Mouse (Mus musculus) thymus, adult 18-20 months (tissue): ENCODE data around the gene Tmem231.
"Not testable (repeated sequence)": the region's sequence is repeated elsewhere in the genome, so short reads cannot be mapped to it uniquely, and the experiment has no call there.

Experiments
- DNase-seq, 2 experiments: peaks; one replicate each; pipeline ENCODE4 v3.0.0; 2022; ENCODE audit warnings: mixed read lengths in 2 of 2

Gene Tmem231

DNA sequence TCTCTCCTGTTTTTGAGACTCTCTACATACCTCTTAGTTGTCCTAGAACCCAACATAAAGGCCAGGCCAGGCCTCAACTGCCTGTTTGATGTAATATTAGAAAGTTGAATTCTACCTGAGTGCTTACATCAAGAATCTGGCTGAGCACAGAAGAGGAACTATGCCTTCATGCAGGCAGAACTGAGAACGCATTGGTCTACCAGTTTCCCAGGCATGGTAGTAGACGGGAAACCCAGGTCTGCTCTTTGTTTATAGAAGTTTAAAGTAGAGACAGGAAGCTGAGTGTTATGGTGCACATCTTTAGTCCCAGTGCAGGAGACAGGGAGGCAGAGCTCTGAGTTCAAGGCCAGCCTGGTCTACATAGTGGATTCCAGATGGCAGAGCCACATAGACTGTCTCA is 13.5 kb upstream of the Tmem231 start:
- DNase-seq, result no peak

DNA sequence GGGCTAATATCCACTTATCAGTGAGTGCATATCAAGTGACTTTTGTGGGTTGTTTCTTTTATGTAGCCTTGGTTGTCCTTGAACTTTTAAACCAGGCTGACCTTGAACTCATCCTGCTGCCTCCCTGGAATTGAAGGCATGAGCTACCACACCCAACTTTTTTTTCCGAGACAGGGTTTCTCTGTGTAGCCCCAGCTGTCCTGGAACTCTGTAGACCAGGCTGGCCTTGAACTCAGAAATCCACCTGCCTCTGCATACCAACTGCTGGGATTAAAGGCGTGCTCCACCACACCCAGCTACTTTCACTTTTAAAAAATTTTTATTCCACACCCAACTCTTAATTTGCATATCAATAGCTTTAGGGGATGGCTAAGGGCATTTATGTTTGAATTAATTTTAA is 9.9 kb upstream of the Tmem231 start:
- no peak for DNase-seq

DNA sequence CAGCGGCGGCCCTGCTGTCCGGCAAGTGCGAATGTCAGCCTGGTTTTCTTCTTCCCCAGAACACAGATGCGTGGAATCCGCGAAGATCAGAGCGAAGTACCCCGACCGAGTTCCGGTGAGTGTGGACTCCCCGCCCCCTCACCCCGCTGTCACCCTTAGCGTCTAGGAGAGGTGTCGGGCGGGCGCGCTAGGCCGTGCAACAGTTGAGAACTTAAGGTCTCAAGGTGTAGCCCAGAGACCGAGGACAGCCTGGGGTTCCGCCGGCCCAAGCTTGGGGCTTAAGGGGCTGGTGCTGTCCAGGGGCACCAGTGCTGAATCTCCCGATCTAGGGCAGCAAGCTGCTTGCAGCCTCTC is 7.4 kb upstream of the Tmem231 start:
- peak; percentile 39 to 52 for DNase-seq

DNA sequence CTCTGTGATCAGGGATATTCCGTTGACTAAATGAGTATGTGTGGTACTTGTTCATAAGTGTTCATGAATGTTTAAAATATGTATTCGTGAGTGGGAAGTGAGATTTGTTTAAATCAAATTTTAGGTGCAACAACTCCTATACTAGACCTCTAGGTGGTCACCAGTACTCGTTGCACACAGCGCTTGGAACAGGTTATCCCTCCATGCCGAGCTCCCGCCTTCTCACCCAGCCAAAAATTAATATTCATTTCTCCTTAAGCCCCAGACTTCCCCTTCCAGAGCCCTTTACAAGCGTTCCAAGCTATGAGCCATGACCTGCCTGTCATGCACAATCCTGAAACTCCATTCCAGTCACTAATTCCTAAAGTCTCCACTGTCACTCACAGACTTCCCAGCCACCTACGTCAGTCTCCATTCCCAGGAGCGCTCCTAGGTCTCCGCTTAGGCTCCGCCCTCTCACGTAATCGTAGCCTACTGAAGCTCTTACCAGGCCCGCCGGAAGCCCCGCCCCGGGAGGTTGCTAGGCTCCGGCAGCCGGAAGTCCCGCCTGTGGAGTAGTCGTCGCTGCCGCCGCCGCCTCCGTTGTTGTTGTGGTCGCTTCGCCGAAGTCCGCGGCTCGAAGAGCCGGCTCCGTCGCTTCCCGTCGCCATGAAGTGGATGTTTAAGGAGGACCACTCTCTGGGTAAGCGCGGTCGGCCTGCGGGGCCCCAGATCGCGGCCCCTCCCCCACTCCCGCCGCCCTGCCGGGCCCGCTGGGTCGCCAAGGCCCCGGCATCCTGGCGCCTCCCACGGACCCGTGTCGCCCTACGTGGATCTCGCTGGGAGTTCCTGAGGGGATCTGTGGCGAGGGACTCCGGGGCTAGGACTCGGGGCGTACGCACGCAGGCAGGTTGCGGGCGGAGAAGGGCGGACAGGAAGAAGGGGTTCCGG is 6.8 kb upstream of the Tmem231 start, which contains the start of gene Gabarapl2:
Gene Gabarapl2 (plus strand): TSS at position 533 of the 930 bp plus-strand sequence.
- peak; percentile 90 for DNase-seq

DNA sequence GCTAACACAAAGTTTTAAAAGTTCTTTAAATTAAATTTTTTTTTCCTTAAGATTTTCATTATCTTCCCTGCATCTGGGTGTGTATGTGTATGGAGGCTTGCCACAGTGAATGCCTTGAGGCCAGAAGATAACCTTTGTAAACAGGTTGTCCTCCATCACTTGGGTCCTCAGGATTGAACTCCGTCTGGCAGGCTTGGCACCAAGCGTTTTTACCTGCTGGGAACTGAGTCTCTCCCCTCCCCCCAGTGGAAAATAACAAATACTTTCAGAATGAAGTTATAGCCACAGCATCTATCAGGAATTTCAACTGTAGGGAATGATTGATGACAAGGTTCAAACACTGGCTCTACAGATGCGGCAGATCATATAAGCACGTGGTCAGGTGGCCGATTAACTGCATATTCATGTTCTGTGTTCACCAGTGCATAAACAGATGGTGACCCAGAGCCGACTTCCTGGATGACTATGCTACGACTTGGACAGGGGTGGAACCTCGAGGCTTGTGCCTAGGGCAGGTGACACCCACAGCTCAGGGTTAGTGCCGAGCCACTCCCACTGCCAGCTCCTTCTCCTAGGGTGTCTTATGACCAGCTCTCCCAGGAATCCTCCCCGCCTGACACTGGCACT is 5.9 kb upstream of the Tmem231 start:
- peak; percentile 13 to 30 for DNase-seq

DNA sequence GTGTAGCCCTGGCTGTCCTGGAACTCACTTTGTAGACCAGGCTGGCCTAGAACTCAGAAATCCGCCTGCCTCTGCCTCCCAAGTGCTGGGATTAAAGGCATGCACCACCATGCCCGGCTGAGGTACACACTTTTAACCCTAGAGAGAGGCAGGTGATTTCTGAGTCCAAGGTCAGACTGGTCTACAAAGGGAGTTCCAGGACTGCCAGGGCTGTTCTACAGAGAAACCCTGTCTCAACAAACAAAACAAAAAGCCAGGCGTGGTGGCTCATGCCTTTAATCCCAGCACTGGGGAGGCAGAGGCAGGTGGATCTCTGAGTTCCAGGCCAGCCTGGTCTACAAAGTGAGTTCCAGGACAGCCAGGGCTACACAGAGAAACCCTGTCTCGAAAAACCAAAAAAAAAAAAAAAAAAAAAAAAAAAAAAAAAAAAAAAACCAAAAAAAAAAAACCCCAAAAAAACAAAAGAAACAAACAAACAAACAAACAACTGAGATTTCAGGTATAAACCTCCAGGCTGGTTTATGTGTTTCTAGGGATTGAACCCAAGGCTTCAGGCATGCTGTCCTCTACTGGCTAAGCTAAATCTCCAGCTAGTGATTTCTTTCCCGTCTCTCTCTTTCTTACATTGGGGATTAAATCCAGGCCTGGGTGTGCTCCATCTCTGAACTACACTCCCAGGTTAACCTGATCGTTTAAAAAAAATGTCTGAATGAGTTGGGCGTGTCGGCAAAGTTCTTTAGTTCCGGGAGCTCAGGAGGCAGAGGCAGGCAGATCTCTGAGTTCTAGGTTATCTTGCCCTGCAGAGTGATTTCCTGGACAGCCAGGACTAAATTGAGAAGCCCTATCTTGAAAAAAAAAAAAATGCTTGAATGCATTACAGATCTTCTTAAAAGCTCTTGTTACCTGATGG is 4.7 kb upstream of the Tmem231 start:
- not testable (repeated sequence) for DNase-seq

DNA sequence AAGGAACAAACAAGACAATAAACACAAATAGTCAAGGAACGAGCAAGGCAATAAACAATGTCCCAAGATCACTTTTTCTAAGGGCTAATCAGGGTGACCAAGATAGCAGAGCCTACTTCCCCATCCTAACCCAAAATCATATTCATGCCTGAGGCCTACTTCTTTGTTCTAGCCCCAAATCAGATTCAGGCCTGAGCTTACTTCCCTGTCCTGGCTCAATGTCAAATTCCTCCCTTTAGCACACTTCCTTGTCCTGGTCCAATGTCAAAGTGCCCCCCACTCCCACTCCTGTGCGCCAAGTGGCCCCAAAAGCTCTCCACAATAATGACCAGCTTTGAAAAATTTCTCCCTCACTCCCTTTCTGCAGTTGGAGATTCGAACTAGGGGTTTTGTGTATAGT is 3.5 kb upstream of the Tmem231 start:
- DNase-seq, result no peak

DNA sequence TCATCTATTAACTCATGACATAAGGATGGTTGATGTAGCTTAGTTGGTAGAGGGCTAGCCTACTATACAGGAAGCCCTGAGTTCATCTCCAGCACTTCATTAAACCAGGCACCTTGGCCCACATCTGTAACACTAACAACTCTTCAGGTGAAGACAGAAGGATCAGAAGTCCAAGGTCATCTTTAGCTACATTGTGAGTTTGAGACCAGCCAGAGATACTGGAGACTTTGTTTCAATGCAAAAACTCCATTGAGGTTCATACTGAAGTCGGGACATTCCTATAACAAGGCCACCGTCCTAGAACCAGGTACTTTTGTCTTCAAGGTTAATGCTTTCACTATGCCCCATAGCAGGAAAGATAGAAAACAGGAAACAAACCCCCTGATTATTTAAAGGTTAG is 520 bp upstream of the Tmem231 start:
- no peak for DNase-seq

DNA sequence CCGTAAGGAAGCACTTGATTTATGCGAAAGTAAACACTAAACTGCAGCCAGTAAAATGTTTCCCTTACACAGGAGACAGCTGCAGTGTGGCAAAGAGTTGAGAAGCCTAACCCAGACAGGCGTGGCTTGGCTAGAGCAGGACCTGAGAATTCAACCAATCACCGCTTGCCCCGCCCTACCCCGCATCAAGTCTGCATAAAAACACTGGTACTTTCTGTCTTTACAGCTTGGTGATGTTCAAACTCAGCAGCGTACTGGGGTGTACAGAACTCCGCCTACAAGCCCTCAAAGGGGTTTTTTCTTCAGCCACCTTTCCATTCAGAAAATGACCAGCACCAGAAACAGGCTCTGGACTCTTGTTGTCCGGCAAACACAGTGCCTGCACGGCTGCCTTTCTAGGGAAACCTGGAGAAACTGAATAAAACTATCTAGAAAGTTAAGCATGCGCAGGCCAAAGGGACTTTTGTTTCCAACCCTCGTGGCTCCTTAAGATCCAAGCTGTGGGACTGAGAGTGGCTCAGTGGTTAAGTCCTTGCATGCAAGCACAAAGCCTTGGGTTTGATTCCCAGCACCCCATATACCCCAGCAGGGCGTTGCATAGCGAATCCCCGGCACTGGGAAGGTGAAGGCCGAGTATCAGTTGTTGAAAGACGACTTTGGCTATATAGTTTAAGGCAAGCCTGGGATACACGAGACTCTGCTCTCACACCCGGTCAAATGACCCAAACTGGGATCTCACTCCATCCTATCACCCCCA is 923 bp downstream of the Tmem231 start:
- peak in 1 of 2 experiments; percentile 18 for DNase-seq

DNA sequence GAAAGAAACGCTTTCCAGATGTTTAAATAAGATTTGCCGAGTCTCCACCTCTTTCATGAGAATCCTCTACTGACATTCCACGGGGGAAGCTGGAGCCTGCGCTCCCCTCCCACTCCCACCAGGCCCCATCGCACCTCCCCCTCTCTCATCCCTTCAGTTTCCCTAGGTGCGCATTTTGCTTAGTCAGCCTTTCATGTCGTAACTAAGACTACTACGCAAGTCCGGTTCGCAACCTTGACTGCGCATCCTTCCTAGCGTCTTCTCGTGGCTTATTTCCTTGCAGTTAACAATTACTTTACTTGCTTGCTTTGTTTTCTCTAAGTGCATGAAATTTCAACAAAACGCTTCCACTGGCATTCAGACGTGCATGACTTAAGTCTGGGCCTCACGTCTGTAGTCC is 2.0 kb downstream of the Tmem231 start:
- no peak for DNase-seq

DNA sequence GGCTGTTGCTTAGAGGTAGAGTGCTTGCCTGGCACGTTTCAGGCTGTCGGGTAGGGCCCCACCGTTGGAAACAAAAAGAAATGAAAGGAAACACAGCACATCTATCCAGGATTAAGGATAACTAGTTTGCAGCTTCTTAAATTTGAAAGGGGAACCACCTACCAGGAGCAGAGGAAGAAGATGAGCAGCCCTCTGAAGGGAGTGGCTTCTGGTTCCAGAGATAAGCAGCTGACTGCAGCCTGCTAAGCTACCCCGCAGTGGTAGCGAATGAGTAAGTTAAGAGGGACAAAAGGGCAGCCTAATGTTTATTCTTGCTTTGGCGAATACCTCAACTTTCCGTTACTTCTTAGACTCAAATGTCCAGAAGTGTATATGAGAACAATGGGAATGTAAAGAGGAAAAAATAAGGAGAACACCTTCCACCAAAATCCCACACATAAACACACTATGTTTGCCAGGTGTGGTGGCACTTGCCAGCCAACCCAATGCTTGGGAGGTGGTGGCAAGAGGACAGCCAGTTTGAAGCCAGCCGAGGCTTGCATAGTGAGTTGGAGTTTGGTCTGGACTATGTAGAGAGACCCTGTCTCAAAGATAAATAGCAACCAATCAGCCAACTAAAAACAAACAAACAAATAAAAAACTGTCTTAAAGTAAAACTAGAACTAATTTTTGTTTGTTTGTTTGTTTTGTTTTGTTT is 3.9 kb downstream of the Tmem231 start:
- no peak for DNase-seq

DNA sequence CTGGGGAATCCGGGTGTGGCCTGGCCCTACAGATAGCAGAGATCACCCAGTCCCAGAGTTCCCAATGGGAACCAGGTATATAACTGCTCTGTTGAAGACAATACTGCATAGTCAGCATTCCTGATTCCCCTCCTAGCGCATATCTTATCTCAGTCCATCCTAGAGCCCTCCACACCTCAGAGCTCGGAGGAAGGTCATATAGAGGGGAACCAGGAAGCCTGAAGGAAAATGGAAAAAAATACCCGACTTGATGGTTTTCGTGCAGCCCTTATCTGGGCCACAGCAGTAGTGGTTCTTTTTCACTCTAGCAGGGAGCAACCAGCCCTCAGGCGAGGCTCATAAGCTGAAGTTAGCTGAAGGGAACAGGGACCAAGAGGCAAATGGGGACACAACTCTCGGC is 8.7 kb downstream of the Tmem231 start:
- no peak for DNase-seq

DNA sequence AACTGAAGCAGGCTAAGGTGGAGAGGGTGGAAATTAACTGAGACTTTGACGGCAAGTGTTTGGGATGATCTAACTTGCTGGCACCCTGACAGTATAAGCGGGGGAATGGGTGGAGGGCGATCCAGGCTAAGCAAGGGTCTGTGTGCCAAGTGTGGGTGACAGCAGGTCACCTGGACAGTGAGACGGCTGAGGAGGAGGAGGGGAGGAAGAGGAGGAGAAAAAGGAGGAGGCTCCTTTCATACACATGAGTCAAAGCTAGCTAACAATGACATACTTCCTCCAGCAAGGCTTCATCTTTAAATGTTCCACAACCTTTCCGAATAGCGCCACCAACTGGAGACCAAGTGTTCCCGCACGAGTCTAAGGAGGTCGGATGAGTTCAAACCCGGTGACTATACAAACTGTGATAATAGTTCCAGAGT is 10.3 kb downstream of the Tmem231 start:
- DNase-seq, result no peak

DNA sequence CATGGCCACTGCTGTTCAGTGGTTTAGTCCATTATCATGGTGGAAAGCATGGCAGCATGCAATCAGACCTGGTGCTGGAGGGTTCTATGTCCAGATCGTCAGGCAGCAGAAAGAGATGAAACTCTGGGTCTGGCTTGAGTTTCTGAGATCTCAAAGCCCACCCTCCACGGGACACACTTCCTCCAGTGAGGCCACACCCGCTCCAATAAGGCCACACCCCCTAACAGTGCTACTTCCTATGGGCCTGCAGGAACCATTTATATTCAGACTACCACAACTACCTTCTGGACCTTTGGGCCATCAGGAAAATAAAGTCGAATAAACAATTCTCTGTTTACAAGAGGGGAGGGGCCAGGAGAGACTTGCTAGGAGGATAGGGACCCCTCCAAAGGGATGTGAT is 12.7 kb downstream of the Tmem231 start:
- DNase-seq, result no peak

DNA sequence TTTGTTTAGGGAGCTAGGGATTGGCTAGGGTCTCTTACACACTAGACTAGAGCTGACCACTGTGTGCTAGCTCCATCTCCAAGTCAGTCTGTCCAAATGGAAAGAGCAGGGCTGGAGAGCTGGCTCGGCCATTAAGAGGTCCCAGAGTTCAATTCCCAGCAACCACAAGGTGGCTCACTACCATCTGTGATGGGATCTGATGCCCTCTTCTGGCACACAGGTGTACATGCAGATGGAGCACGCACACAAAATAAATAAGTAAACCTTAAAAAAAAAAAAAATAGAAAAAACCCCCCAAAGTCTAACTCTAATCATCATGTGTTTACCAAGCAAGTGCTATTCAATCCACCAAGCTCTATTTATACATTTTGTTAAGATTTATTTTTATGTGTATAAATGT is 14.0 kb downstream of the Tmem231 start:
- DNase-seq, result no peak

DNA sequence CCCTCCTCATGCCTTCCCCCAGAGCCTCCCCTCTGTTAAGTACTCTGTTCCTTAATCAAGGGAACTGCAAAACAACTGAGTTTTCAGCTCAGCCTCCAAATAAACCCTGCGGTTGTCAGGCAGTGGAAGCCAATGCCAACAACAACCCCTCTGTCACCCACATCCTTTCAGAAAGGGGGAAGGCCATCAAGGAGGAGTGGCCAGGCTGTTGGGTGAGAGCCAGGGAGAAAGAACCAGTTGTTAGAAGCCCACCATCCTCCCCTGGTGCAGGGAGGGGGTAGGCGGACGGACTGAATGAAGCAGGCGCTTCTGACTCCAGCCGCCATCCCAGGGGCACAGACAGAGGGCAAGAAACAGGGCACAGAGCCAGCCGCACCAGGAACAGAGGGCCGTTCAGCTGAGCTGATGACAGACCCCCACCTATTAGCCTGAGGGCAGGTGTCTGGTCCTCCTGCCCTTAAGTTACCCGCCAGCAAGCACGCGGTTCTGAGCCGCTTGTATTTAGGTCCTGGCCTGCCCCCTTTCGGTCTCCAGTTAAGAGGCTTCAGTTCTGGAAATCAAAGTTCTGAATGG is 20.7 kb downstream of the Tmem231 start:
- no peak for DNase-seq

DNA sequence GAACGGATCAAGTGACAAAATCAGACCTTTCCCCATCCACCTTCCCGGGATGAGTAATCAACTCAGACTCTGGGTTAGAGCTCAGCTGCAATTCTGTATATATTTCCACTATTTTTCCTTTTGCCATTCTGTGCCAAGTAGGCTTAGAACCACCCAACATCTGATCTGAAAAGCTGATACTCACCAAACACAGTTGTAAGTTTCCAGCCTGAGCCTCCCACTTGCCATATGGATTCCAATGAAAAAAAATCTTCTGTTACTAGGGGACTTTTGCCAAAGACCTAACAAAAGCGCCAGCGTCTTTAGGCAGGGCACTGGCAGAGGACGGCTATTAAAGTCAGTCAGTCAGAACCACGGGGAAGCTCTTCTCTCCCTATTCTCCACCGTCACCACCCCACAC is 22.1 kb downstream of the Tmem231 start:
- DNase-seq, result no peak

DNA sequence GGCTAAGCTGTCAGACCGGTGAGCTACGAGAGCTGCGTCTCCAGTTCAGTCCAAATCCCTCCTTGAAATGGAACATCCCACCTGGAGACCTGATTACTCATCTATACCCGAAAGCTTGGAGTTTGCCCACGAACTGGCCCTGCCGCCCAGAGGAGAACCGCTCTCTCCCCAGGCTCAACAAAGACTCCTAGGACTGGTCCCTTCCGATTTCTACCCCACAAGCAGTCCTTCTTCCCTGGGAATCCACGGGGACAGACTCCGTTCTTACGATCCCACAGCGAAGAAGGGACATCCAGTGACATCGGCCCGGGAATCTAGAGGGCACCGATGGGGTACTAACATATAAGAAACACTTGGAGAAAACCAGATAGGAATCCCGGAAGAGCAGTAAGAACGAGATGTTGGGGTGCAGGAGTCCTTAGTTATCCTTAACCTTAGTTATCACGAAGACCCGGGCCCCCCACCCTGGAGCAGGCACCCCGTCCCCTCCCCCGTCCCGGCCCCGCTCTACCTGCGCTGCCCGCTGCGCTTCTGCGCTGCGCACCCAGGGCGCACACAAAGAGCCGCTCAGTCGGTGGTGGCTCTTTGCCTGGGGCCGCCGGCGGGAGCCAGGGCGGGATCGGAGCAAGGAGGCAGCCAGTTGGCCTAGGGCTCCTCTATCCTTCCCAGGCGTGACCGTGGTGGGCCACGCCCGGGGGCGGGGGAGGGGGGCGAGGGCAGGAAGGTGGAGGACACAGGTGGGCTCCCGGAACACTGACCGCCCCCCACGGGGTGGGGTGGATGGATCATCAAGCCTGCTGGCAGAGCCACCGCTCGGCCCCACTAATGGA is 23.8 kb downstream of the Tmem231 start, which contains the start of gene Chst5:
Gene Chst5 (minus strand): TSS at position 827 of the 830 bp plus-strand sequence.
- DNase-seq, result no peak

DNA sequence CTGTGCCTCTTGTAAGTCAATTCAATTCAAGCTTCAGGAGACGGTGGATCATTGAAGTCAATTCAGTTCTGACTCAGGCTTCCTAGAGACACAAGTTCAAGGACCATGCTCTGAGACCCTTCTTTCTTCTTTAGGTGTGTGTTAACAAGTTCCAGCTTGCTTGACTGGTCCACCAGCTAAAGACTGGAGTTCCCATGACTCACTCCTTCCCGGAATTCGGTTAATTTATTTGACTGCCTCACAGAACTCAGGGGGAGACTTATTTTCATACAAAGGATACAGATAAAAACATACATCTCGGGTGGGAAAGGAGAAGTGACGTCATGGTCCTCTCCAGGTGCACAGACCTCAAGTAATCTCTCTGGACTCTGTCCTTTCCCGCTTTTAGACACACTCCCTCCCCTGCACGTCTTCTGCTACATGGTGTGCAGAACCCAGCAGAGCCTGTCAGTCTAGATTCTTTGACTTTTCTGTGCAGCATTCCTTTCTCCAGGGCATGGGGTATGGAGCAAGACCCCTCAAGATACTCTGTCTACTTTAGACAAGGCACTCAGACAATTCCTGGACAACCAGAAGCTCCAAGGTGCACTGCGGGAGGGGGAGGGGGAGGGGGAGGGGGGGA is 28.1 kb downstream of the Tmem231 start:
- no peak for DNase-seq

DNA sequence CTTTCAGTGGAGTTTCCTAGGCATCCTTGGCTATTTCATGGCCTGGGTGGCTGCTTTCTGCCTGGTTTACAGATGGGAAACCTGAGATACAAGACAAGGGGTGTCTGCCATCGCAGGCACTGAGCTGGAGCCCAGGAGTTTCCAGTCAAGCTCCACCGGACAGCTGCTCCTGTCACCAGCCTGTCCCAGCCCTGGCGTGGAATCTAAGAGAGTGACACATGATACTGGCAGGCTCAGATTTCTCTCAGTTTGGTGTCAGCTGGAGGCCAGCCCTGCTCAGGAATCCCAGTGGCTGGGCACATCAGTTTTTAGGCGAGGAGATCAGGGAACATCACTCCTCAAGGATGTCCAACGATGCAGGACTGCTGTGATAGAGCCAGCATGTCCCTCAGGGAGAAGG is 31.6 kb downstream of the Tmem231 start:
- DNase-seq, result no peak
